Mouse (Mus musculus) Patski (cell line): ENCODE measurements at regions not wholly inside any gene's neighbourhood (a gene's known extent, or its start where the extent isn't known, plus 50 kb on each side); places are given as distances from the start of the nearest gene placed in this dataset.

ENCODE experiments used
- ATAC-seq: fragments of 100-300 bp; one replicate; pipeline ENCODE4 v1.8.0; 2021
- CTCF ChIA-PET: fragments of 350-600 bp; sonication (Branson Sonifier 250); formaldehyde crosslinking; loops from one replicate; lab custom pipeline; 2022; ENCODE audit warnings: inconsistent platforms; lab: Charles Lee
- POLR2A ChIA-PET: fragments of 350-600 bp; sonication (Branson Sonifier 250); formaldehyde crosslinking; loops from one replicate; lab custom pipeline; 2022; ENCODE audit warnings: antibody characterized with exemption, inconsistent platforms; lab: Charles Lee
- DNase-seq: peaks from one replicate; pipeline ENCODE4 v3.0.0-alpha.2; 2011; ENCODE audit warnings: low read depth, low spot score
- H3K27me3 ChIP-seq: fragments of 371-371 bp; one replicate; pipeline ENCODE4 v1.5.1; 2021
- CTCF ChIP-seq: fragments of 100-300 bp; IDR thresholded peaks from one replicate; pipeline ENCODE4 v1.5.1; 2021
- in situ Hi-C: fragments of 300-500 bp; cut with MboI; formaldehyde crosslinking; loops from 3 replicates; pipeline ENCODE4 v1.11.1; 2018; ENCODE audit warnings: low pct_unique_long_range_greater_than_20kb, mixed read lengths

- H3K27me3 ChIP-seq: peaks cover 36% of the 10 kb centered on the region
- in situ Hi-C loops: no loop called here
- no peak for TF ChIP-seq CTCF
- ATAC-seq: no peak
- DNase-seq: no peak
- CTCF ChIA-PET: no interaction called here
- POLR2A ChIA-PET: no interaction called here
Observed at GRCm38 (mm10) chr3:61475018-61475417, 109.3 kb upstream of the B430305J03Rik start.

DNA sequence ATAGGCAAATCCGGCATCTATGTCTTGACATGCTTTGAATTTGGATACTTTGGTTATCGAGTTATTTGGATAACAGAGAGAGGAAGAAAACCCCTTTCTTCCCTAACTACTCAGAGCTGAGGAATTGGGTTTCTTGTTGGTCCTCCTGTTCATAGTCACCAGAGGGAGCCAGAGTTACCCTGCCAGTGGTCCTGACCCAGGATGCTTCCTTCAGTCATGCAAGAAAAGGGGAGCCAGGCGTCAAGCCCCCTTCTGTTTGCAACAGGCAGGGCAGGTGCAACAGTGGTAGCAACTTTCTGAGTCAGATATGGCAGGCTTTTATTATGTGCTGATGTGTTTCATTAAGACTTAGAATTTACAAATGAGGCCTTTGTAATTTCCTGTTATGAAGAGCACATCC lies 101.4 kb upstream of the B430305J03Rik start:
- ATAC-seq: peak; percentile 79
- DNase-seq: no peak
- H3K27me3 ChIP-seq: peaks cover 19% of the 10 kb centered on the region
- ChIA-PET CTCF (interaction anchor here (1.2 kb wide), 1 partner anchor 222 kb away, joined by 3 read pairs; no protein-coding TSS in a partner anchor), POLR2A (no interaction called here)
- in situ Hi-C loops: no loop called here
- peak; percentile 68 for TF ChIP-seq CTCF

GRCm38 (mm10) chr3:61466641-61467040 lies 100.9 kb upstream of the B430305J03Rik start:
- peaks cover 19% of the 10 kb centered on the region for H3K27me3 ChIP-seq
- ChIA-PET POLR2A (no interaction called here), CTCF (no interaction called here)
- in situ Hi-C loops: no loop called here
- no peak for TF ChIP-seq CTCF
- no peak for DNase-seq
- ATAC-seq: no peak

DNA sequence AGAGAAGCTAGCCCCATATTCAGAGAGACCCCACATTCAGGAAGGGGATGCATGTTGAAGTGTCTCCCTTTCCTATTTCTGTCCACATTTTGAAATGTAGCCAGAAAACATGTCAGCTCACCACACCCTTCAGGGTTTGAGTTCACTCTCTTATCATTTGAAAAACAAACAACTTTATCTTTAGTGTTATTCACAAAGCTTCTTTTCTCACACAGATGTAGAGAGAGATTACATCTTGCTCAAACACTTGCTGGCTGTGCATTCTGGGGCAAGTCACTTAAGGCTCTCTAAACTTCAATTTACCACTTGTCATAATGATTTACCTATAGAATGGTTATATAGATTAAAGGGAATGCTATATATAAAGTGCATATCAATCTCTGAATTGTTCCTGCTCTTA lies 94.3 kb upstream of the B430305J03Rik start:
- ATAC-seq: no peak
- no peak for TF ChIP-seq CTCF
- ChIA-PET CTCF (no interaction called here), POLR2A (no interaction called here)
- in situ Hi-C loops: no loop called here
- DNase-seq: no peak
- H3K27me3 ChIP-seq: peaks cover 20% of the 10 kb centered on the region

GRCm38 (mm10) chr3:61456598-61456997 lies 90.8 kb upstream of the B430305J03Rik start:
- in situ Hi-C loops: no loop called here
- no peak for ATAC-seq
- POLR2A ChIA-PET: interaction anchor here (0.6 kb wide), 1 partner anchor 26 kb away, joined by 3 read pairs; no protein-coding TSS in a partner anchor
- CTCF ChIA-PET: no interaction called here
- no peak for TF ChIP-seq CTCF
- peaks cover 15% of the 10 kb centered on the region for H3K27me3 ChIP-seq
- no peak for DNase-seq

- H3K27me3 ChIP-seq: peaks cover 3% of the 10 kb centered on the region
- in situ Hi-C loops: no loop called here
- ATAC-seq: peak; percentile 51
- CTCF ChIA-PET: interaction anchor here (1.2 to 1.8 kb wide), 3 partner anchors 11 to 54 kb away, joined by 3 to 4 read pairs (median 4); no protein-coding TSS in a partner anchor
- POLR2A ChIA-PET: interaction anchor here (0.9 kb wide), 1 partner anchor 13 kb away, joined by 6 read pairs; no protein-coding TSS in a partner anchor
- no peak for TF ChIP-seq CTCF
- no peak for DNase-seq
Observed at GRCm38 (mm10) chr3:61442000-61442739, 76.4 kb upstream of the B430305J03Rik start.

DNA sequence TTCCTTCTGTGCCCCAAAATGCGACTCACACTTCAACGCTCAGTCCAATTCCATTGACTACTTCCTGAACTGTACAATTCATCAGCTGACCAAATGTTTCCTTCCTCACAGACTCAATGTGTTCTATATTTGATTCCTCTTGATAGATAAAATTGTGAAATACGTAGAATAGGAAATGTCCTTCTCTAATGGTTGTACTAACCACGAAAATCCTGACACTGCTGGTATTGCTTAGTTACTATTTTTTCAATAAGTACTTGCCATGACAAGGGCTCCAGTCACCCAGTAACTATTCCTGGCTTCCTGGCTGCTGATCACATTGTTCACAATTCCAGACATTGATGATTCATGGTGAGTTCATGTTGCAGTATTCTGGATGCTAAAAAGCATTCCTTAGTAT lies 75.7 kb upstream of the B430305J03Rik start:
- no peak for TF ChIP-seq CTCF
- ChIA-PET POLR2A (no interaction called here), CTCF (interaction anchor here (1.8 kb wide), 1 partner anchor 18 kb away, joined by 4 read pairs; no protein-coding TSS in a partner anchor)
- ATAC-seq (peak; percentile 83), DNase-seq (no peak)
- in situ Hi-C loops: no loop called here
- H3K27me3 ChIP-seq: peaks cover 3% of the 10 kb centered on the region

GRCm38 (mm10) chr3:61428713-61429112 lies 63.0 kb upstream of the B430305J03Rik start:
- ChIA-PET CTCF (no interaction called here), POLR2A (no interaction called here)
- H3K27me3 ChIP-seq: peaks cover 23% of the 10 kb centered on the region
- DNase-seq (no peak), ATAC-seq (no peak)
- TF ChIP-seq CTCF: no peak
- in situ Hi-C loops: no loop called here

GRCm38 (mm10) chr3:61423945-61424344 lies 58.2 kb upstream of the B430305J03Rik start:
- ATAC-seq: no peak
- in situ Hi-C loops: no loop called here
- no peak for TF ChIP-seq CTCF
- POLR2A ChIA-PET: no interaction called here
- H3K27me3 ChIP-seq: peaks cover 13% of the 10 kb centered on the region
- CTCF ChIA-PET: interaction anchor here (1.1 kb wide), 1 partner anchor 19 kb away, joined by 4 read pairs; no protein-coding TSS in a partner anchor
- DNase-seq: no peak

DNA sequence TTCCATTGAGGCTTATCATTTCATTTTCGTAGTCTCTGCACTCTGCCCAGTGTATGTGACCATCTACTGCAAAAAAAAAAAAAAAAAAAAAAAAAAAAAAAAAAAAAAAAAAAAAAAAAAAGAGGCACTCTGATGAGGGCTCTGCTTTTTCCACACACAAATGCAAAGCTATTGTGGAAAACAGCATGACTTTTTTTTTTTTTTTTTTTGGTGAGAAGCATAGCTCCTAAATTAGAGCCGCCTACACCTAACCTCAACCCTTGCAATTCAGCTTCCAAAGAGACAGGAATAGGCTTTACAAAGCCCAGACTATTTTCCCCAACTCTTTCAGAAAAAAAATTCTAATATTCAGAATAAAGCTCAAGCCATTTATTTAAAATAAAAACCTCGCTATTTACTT lies 54.0 kb upstream of the B430305J03Rik start:
- peaks cover 8% of the 10 kb centered on the region for H3K27me3 ChIP-seq
- ATAC-seq (no peak), DNase-seq (no peak)
- POLR2A ChIA-PET: no interaction called here
- CTCF ChIA-PET: interaction anchor here (1.0 to 2.6 kb wide), 4 partner anchors 16 to 43 kb away, joined by 3 to 10 read pairs (median 6); no protein-coding TSS in a partner anchor
- no peak for TF ChIP-seq CTCF
- in situ Hi-C loops: no loop called here

DNA sequence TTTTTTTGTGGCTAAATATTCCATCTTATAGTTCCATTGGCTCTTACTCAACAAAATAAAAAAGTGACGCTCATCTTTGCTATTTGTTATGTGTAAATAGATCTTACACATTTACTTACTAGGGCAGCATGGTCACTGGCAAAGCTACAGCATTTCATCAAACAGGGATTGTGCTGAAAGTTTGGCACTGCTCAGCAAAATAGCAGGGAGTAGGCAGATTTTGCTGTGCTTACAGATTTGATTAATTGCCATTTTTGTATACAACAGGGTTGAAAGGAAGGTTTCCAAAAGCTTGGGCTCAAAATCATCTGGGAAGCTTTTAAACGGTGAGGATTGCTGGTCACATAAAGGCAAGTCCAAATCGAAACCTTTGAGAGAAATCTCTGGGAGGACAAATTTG lies 52.3 kb upstream of the B430305J03Rik start:
- no peak for TF ChIP-seq CTCF
- in situ Hi-C loops: no loop called here
- no peak for DNase-seq
- no peak for ATAC-seq
- POLR2A ChIA-PET: no interaction called here
- CTCF ChIA-PET: interaction anchor here (0.9 to 2.6 kb wide), 4 partner anchors 8 to 23 kb away, joined by 3 to 10 read pairs (median 5); no protein-coding TSS in a partner anchor
- peaks cover 12% of the 10 kb centered on the region for H3K27me3 ChIP-seq
